Mouse (Mus musculus): Measurements from ENCODE around the gene Tgif2.
"Not testable (repeated sequence)": the region's sequence is repeated elsewhere in the genome, so short reads cannot be mapped to it uniquely, and the experiment has no call there.

The Tgif2 gene

DNA sequence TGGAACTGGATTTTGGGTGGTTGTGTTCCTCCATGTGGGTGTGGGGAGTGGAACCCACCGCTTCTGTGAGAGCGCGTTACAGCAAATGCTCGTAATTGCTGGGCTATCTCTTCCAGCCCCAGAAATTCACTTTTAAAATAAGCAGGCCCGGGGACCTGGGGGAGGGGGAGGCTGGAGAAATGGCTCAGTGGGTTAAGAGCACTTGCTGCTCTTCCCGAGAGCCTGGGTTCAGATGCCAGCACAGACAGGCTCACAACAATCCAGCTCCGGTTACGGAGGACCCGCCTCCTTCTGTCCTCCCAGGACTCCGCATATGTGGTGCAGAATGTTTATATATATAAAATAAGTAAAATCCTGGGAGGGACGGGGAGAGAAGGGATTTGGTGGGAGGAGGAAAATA, 2.9 kb downstream of the Tgif2 start:
- DNase-seq (ENCODE audit: low read depth, low spot score): no peak

DNA sequence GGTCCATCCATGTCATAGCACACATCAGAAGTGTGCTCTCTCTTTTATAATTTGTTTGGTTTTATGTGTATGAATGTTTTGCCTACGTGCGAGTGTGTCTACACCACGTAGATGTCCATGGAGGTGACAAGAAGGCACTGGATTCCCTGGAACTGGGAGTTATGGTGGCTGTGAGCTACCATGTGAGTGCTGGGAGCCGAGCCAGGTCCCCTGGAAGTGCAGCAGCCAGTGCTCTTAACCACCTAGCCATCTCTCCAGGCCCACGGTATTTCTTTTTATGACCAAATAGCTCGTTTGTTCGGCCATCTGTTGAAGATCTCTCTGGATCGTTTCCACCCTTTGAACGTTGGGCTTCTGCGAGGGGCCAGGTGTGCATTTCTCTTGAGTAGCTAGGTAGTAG, 3.5 kb downstream of the Tgif2 start:
- no peak for DNase-seq (ENCODE audit: low read depth, low spot score)

DNA sequence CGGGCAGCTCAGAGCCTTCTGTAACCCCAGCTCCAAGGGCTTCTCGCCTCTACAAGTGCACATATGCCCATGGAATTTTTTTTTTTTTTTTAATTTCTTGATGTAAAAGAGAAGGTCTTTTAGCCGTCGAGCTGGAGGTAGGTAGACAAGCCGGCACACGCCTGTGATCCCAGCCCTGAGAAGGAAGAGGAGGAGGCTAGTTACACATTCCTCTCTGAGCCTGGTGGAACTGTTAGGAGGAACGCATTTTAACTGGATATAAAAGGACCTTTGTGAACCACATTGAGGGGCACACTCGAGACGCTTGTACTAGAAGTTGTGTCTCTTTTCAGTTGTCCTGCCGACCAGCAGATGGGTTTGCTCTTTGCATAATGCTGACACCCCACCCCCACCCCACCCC, 4.9 kb downstream of the Tgif2 start:
- no peak for DNase-seq (ENCODE audit: low read depth, low spot score)

DNA sequence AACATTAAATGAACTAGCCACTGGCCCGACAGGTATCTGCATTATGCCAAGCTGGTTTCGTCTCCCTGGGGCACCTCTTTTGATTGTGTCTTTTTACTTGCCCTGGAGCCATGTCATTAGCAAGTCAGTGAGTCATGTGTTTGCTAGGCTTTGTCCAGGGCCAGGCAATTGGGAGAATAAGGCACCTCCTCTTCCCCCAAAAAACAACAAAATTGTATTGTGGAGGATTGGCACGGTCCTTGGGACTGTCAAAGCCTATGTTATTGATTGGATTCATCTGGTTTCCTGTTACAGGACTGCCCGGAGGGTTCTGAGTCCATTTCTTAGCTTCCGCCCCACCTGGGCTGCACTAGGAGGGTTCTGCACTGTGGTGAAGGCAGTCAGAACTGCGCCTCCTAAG, 7.8 kb downstream of the Tgif2 start:
- DNase-seq (ENCODE audit: low read depth, low spot score): no peak

DNA sequence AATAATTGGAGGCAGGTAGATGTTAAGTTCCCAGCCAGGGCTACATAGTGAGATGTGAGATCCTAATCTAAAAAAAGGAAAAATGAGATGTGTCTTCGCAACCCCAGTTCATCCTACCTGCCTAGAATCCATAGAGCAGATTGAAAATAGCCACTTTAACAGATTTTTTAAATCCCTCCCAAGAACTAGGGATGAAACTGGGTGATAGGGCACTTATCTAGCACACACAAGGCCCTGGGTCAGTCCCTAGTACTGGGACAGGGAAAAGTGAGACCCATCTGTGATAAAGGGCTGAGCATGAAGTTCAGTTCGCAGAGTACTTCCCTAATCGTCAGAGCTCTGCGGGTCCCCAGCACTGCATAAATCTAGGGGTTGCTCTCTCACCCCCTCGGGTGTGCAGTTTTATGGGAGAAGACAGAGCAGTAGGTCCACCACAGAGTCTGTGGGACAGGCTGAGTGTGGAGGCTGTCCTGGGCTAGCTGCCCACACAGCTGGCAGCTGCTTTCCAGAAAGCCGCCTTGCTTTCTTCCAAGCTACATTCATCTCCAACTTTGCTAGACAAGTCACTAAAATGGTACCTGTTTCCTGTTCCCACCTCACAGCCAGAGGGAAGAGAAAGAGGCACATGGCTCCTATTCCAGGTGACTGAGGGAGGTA, 8.8 kb downstream of the Tgif2 start:
- DNase-seq (ENCODE audit: low read depth, low spot score): no peak

DNA sequence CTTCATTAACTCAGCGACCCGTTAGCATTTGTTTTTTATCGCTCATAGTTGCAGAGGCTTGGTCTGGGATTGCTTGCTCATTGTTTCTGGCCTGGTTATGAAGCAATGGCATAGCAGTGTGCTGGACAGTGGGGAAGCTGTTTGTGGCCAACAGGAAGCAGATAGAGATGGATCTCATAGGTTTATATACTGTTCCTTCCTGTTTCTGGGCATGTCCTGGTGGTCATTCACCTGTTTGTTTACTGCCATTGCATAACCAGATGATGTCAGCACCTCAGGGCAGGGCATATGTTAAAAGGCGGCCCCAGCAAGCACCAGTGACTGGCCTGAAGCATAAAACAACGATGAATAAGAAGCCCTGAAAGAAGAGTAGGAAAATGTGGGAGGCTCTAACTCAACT, 10.7 kb downstream of the Tgif2 start:
- no peak for DNase-seq (ENCODE audit: low read depth, low spot score)

DNA sequence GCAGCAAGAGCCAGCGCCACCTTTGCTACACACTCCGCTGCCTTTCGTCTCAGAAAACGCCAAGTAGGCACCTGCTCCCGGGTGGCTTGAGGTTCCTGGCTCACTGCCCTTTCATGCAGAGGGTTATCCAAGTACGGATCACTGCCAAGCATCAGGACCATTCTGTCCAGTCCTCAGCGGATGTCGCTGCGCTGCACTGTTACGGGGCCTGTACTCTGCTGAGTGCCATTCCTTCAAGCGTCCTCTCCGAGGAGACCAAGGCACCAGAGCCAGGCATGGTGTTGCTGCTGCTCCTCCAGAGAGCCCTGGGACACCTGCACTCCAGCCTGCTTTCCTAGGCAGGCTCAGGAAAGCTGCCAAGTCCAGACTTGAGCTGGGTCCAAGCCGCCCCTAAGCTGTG, 13.8 kb downstream of the Tgif2 start:
- not testable (repeated sequence) for DNase-seq (ENCODE audit: low read depth, low spot score)

DNA sequence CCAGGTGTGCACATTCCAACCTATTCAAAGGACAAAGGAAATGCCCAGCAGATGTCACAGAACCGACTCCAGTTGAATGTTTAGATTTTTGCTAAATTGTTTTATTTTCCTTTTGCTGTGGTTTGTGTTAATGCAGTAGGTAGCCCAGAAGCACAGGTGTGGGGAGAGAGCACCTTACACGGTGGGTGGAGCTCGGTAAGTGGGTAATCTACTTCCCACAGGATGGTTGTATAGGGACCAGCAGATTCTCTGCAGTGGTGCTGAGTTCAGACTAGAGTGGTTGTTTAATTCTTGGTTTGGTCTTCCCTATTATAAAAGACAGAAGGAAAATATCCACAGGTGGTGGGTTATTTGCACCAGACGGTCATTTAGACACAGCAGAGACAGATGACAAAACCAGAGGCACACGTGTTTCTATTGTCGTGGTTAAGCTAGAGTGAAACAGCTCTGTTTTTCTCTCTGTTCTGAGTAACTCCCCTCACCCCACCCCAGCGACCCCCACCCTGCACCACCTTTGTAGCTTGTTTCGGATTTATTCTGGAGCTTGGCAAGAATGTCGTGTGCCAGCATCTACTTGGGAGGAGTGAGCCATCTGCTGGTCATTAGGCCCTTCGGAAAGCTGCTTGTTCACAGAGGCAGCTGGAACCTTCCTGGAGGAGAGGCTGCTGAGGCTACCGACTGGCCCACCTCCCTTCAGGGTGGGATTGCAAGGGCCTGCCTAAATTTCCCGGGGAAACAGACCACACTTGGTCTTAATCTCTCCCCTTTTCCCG, 14.4 kb downstream of the Tgif2 start:
- DNase-seq (ENCODE audit: low read depth, low spot score): not testable (repeated sequence)

DNA sequence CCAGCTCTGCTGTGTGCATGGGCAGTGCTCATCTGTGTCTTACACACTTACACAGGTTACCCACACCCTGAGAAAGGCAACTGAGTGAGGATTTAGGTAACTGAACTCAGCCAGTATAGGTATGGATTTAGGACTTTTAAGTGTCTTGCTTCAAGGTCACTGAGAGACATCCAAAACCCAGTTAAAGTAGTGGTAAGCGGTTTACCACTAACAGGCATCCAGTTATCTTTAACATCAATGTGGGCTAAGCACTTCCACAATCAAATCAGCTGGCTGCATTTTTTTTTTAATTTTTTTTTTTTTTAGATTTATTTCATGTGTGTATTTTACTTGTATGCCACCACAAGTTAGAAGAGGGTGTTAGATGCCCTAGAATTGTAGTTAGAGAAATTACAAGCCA, 16.5 kb downstream of the Tgif2 start:
- DNase-seq (ENCODE audit: low read depth, low spot score): no peak

DNA sequence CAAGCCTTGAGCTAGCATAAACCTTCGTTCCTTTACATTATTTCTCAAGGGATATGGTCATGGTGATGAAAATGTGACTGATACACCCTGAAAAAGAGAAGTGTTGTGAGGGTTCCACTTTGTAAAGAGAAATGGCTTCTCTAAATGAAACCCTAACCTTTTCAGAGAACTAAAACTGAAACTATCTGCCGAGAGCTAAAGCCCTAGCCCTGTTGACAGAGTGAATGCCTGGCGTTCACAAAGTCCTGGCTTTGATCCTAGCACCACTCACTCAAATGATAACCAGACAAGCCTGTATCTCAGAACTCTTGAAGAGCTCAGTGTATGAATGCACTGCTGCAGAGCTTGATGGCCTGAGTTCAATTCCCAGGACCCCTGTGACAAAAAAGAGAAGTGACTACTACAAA, 17.6 kb downstream of the Tgif2 start:
- peak; percentile 52 for DNase-seq (ENCODE audit: low read depth, low spot score)

DNA sequence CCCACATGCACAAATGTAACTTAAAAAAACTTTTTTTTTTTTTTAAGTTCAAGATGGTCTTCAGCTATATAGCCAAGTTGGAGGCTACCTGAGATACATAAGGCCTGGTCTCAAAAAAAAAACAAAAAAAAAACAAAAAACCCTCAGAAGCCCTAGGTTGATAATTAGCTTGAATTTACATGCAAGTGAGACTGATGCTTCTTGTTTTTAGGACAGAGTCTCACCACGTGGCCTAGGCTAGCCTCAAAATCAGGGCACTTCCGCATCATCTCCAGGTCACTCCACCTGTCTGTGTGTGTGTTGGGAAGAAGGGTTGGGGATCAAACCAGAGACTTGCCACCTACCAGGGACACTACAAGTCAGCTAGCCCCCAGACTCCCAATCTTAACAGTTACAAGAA, 18.0 kb downstream of the Tgif2 start, which contains the start of gene 4930518I15Rik:
Gene 4930518I15Rik (minus strand): TSS at position 112 of the 400 bp plus-strand sequence.
- DNase-seq (ENCODE audit: low read depth, low spot score): no peak

DNA sequence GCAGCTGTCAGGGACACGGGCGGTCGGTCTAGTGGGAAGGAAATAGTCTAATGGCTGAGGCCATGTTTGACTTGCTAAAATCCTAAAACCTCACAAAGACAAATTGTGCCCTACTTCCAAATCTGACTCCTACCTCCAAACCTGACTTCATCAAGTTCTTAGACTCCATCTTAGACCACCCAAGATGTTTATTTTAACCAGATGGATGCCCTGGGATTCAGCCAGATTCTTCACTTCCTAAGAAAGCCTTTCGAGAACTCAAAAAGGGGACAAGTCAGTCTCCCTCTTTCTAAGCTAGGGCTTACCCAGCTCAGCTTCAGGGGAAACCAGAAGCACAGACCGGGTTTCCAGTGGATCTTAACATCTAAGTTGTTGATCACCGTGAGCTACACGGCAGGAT, 18.9 kb downstream of the Tgif2 start:
- DNase-seq (ENCODE audit: low read depth, low spot score): no peak

DNA sequence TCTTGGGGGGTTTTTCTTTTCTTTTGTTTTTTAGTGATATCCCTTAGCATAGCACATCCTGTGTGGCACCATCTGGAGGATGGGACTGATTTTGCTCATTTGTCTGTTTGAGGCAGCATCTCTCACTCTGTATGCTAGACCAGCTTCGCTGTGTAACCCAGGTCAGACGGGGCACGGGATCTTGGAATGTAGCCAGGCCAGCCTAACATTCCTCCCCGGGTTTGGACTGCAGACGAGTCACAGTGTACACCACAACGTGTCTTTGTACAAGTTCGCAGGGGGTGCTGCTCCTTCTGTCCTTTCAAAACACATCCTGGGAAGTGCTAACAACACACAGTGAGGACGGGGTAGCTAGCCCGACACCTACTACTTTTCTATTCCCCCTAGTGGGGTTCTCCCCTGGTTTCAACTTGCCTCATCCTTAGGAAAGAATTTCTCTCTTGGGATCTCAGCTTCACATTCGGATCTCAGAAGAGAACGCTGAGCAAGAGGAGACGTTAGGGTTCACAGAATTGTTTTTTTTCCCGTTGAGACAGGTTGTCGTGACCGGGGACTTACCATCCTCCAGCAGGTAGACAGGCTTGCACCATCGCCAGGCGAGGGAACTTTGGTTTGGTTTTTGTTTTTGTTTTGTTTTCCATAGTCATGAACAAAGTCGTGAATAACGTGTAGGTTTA, 22.4 kb downstream of the Tgif2 start:
- DNase-seq (ENCODE audit: low read depth, low spot score): peak; percentile 61

DNA sequence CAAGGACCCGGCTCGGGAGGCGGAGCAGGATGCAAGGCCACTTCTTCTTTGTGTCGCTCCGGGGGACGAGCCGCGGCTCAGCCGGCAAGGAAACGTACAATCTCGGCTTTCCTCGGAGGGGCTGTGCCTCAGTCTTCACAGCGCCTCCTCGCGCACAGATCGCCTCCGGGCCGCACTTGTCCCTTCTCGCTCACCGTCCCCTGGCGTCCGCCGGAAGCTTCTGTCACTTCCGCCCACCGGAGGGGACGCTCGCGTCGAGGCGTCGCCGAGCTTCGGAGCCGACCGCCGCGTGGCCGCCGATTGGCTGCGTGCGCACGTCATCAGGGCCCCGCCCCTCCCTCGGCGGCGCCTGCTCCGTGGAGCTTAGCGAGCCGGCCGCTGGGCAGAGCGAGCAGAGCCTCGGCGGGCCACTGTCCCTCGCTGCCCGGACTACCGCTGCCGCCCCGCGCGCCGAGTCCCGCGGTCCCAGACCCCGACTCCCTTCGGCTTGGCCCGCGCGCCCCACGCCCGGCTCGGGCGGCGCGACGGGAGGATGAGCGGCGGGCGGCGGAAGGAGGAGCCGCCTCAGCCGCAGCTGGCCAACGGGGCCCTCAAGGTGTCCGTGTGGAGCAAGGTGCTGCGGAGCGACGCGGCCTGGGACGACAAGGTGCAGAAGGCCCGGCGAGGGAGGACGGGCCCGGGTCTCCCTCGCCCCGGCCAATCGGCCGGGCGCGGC, 23.1 kb downstream of the Tgif2 start, which contains the start of gene Rab5if:
Gene Rab5if (plus strand): TSS at position 357 of the 715 bp plus-strand sequence.
- DNase-seq (ENCODE audit: low read depth, low spot score): peak; percentile 99

DNA sequence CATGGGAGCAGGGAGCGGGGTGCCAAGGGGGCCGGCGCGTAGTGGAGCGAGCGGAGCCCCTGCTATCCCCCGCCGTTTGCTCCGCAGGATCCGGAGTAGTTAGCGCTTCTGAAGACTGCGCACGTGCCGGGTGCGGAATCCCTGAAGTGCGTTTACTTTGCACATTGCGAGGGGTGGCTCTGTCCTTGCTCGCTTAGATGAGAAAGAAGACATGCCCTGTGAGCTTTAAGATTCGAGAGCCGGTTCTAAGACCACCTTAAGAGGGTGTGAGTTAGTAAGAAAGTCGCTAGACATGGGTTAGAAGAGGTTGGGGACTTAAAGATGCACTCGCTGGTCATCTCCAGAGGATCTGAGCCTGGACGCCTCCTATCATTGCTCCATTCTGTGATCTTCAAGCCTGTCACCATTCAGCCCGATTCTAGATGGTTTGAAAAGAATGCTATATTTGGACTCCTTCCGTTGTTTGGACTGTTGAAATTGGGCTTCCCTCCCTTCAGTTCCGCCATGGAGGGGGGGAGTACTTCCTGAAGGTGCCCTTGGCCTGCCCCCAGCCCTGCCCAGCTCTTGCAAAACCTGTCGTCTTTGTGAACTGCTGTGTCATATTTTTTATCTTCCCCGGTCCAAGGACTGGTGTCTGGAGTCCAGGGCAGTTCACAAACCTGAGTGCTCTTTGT, 23.8 kb downstream of the Tgif2 start:
- DNase-seq (ENCODE audit: low read depth, low spot score): peak; percentile 69

DNA sequence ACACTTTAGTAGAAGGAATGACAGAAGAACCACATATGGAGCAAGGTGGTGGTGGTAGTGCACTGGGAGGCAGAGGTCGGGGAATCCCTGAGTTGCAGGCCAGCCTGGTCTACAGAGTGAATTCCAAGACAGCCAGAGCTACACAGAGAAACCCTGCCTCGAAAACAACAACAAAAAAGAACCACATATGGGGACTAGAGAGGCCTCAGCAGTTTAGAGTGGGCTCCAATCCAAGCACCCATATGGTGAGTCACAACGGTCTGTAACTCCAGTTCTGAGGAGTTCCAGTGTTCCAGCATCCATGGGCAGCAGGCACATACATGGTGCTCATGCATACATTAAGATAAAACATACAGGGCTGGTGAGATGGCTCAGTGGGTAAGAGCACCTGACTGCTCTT, 24.7 kb downstream of the Tgif2 start:
- DNase-seq (ENCODE audit: low read depth, low spot score): no peak

DNA sequence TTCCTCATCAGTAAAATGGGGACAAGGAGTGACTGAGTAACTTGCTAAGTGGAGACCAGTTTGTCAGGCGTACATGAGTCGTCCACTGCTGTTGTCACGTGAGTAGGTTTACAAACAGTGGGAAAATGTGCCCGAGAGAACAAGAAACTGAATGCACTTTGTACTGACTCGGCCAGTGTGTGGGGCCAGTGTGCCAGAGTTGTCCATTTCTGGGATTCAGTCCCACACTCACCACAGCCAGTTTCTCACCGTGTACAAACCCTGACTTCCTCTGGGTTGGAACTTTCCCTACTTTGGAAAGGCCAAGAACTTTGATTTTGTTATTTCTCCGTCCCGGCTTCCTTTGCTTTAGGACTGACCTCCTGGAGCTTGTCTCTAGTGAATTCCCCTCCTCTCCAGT, 29.2 kb downstream of the Tgif2 start:
- no peak for DNase-seq (ENCODE audit: low read depth, low spot score)

DNA sequence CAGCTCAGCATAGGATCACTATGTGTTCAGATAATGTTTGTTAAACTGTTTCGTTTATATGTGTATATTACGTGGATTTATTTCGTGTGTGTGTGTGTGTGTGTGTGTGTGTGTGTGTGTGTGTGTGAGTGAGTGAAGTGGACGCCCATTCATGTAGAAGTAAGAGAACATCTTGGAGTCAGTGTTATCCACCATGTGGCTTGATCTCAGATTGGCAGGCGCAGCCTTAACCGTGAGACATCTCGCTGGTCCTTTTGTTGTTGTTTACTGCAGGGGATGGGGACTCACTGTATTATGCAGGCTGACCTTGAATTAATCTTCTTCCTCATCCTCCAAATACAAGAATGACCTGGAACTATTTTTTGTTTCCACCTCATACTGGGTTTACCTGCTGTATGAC, 29.7 kb downstream of the Tgif2 start:
- DNase-seq (ENCODE audit: low read depth, low spot score): no peak

DNA sequence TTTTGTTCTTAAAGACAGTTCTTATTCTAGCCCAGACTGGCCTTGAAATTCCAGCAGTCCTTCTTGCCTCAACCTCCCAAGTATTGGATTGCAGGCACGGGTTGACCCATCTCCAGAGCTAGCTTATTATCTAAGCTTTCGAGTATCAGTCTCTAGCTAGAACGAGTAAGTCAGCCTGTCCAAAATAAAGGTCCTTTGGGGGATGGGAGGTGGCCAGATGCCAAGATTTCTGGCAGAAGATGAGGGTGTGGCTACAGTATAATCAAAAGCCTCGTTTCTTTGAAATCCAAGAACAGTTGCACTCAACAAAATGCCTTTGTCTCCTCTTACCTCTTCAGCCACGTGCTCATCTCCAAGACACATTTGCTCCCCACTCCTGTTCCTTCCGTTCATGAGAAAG, 30.7 kb downstream of the Tgif2 start:
- DNase-seq (ENCODE audit: low read depth, low spot score): peak; percentile 28

DNA sequence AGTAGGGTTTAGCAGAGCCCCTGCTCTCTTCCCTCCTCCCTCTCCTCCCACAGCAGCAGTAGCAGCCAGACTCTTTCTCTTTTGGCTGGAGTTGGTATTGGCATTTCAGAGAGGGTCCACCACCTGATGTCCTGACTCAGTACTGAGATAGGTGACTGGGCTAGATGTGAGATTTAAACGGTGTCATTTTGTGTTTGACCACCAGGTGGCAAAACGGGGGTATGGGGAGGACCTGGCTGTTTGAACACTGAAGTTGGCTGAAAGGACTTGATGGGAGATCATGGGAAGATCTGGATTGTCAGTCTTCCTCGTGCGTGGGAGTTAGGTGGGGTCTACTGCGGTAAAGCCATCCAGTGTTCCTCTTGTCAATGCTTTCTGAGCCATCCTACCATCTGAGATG, 33.8 kb downstream of the Tgif2 start:
- peak; percentile 86 for DNase-seq (ENCODE audit: low read depth, low spot score)

DNA sequence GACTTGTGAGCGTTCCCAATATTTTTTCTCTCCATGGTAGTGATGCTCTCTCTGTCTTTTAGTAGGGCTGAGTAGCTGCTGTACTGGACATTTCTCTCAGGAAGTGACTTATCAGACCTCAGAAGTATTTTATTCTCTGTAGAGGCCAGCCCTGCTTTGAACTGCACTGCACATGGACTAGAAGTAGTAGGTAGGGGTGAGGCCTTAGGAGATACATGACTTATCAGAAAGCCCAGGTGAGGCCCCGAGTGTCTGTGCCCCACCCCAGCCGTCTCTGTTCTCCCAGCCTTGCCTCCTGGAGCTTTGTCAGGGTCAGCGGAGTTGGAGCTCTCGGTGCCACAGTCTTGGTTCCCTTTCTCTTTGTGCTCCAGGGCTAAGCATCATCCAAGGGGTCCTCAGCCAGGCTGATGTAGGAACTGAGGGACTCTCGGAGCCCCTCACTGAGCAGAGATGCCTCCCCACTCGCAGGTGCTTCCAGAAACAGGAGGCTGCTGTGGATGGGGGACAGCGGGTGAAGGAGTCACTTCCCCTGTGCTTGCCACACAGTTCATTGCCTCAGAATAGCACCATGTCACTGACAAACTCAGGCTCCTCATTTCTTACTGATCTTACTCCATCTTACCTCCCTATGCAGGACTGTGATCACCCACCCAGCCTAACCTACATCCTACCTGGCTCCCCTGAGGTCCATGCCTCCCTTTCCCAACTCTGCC, 34.4 kb downstream of the Tgif2 start:
- DNase-seq (ENCODE audit: low read depth, low spot score): no peak

Data from CD4-positive, CD25-positive, alpha-beta regulatory T cell, adult 2 months (primary cell).